Mouse (Mus musculus) hindbrain, embryonic 15.5 days (tissue): ENCODE data around the gene H2-Oa. TPM values are rescaled to one million over a fixed set of nuclear protein-coding genes. Genes with fewer than 3 reads are reported as not detected.
A peak's percentile ranks its signal among the peaks of the same experiment; 100 is the strongest.

Experiments
- ATAC-seq: fragments of 200-750 bp; cut with Nextera tagmentation; 2 replicates; pipeline ENCODE4 v1.8.0; 2017; ENCODE audit warnings: low read depth, moderate number of reproducible peaks, moderate TSS enrichment; ENCODE audit not compliant: low FRiP score
- H3K27ac ChIP-seq: fragments of 300-500 bp; sonication (generic); replicated peaks from 2 replicates; pipeline ENCODE4 v1.5.1; 2015; ENCODE audit warnings: mild to moderate bottlenecking, inconsistent platforms
- H3K27me3 ChIP-seq: fragments of 300-500 bp; sonication (generic); 2 replicates; pipeline ENCODE4 v1.6.1; 2015; ENCODE audit warnings: control low read depth, inconsistent platforms
- H3K36me3 ChIP-seq: fragments of 300-500 bp; sonication (generic); 2 replicates; pipeline ENCODE4 v1.6.1; 2015; ENCODE audit warnings: control low read depth, inconsistent platforms
- H3K4me1 ChIP-seq: fragments of 300-500 bp; sonication (generic); replicated peaks from 2 replicates; pipeline ENCODE4 v1.6.1; 2015; ENCODE audit warnings: control low read depth, inconsistent platforms
- H3K4me2 ChIP-seq: fragments of 300-500 bp; sonication (generic); 2 replicates; pipeline ENCODE4 v1.6.1; 2015; ENCODE audit warnings: moderate library complexity, mild to moderate bottlenecking, inconsistent platforms
- H3K4me3 ChIP-seq: fragments of 300-500 bp; sonication (generic); 2 replicates; pipeline ENCODE4 v1.5.1; 2015; ENCODE audit warnings: mild to moderate bottlenecking, inconsistent platforms
- H3K9ac ChIP-seq: fragments of 300-500 bp; sonication (generic); 2 replicates; pipeline ENCODE4 v1.6.1; 2015; ENCODE audit warnings: inconsistent platforms
- H3K9me3 ChIP-seq: fragments of 300-500 bp; sonication (generic); 2 replicates; pipeline ENCODE4 v1.6.1; 2016; ENCODE audit warnings: control low read depth, inconsistent platforms
- WGBS: fragments of 180-500 bp; shearing (Covaris S2); methylation state at CpG from one replicate; pipeline ENCODE4 v1.1.7; 2015; 5-methylcytosine and 5-hydroxymethylcytosine counted together
- polyA plus RNA-seq: library from polyadenylated mRNA; unstranded; fragments of >200 nt; fragmentation: Nextera tagmentation; extraction: Ambion mirVana; gene quantifications from 2 replicates; pipeline ENCODE4 v1.2.1, GENCODE M21; 2015

H2-Oa gene
- polyA plus RNA-seq, 1 experiment from 2014 or later: 0.14 TPM

DNA sequence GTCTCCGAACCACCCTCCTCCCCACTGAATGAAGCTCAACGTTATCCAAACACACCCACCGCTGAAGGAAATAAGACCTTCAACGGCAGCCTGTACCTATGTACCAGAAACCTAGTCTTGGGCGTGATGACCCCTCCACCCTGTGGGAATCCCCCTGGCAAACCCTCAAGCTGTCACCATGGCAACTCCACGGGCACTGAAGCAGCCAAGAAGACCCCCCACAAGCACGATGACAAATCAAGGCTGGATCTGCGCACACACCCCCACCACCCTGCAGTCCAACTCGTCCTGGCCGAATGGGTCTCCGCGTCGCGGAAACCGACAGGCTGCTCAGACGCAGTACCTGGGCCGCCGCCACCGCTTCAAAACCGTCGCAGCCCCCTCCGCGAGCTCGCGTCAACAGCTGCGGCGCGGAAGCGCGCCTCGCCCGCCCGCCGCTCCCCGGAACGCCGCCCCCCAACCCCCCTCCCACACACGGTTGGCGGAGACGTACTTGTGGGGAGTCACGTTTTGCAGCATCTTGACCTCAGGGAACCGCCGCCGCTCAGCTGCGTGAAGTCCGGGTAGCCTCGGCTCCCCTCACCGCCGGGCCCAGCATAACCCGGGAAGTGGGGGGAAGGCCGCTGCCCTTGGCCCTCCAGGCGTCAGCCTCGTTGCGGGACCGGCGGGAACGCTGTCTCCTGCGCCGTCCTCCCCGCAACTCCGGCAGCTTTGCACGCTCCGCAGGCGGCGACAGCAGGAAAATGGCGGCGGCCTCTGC, 26.2 kb downstream of the H2-Oa start:
- Histone ChIP-seq H3K4me1 (peaks cover 34% of the 10 kb centered on the region), H3K36me3 (peaks cover 36% of the 10 kb centered on the region)
- under 1% methylated on average over 63 of the region's 67 CpGs for WGBS

DNA sequence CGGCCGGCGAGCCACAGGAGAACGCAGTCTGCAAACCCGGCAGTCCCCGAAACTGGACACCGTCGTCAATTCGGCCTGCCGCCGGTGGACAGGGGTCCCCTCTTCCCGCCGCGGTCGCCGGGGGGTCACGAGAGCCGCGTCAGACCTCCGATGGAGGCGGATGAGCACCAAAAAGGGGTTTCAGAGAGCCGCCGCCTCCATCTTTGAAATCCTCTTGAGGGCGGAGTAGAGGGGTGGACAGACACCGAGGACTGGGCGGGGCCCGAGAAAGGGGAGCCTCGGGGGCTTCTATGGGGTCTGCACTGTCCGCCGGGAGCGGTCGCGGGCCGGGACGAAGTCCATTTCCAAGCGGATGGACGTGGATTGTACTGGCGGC, 26.7 kb downstream of the H2-Oa start:
- Histone ChIP-seq H3K27me3 (no peaks in the 10 kb centered on the region), H3K27ac (peak overlapping the region; percentile 100), H3K4me1 (peaks cover 39% of the 10 kb centered on the region), H3K9ac (peak overlapping the region; percentile 83), H3K9me3 (no peaks in the 10 kb centered on the region), H3K36me3 (peaks cover 30% of the 10 kb centered on the region), H3K4me3 (peak overlapping the region; percentile 70), H3K4me2 (peak overlapping the region; percentile 88)
- under 1% methylated on average over 38 of the region's 38 CpGs for WGBS
- no peak for ATAC-seq

More for the DNA sequence above, 26.2 kb downstream of the H2-Oa start:
- Histone ChIP-seq H3K27ac (peak overlapping the region; percentile 100), H3K4me2 (peak overlapping the region; percentile 88), H3K9ac (peak overlapping the region; percentile 83), H3K4me3 (peak overlapping the region; percentile 70), H3K9me3 (no peaks in the 10 kb centered on the region), H3K27me3 (no peaks in the 10 kb centered on the region)
- ATAC-seq: no peak

DNA sequence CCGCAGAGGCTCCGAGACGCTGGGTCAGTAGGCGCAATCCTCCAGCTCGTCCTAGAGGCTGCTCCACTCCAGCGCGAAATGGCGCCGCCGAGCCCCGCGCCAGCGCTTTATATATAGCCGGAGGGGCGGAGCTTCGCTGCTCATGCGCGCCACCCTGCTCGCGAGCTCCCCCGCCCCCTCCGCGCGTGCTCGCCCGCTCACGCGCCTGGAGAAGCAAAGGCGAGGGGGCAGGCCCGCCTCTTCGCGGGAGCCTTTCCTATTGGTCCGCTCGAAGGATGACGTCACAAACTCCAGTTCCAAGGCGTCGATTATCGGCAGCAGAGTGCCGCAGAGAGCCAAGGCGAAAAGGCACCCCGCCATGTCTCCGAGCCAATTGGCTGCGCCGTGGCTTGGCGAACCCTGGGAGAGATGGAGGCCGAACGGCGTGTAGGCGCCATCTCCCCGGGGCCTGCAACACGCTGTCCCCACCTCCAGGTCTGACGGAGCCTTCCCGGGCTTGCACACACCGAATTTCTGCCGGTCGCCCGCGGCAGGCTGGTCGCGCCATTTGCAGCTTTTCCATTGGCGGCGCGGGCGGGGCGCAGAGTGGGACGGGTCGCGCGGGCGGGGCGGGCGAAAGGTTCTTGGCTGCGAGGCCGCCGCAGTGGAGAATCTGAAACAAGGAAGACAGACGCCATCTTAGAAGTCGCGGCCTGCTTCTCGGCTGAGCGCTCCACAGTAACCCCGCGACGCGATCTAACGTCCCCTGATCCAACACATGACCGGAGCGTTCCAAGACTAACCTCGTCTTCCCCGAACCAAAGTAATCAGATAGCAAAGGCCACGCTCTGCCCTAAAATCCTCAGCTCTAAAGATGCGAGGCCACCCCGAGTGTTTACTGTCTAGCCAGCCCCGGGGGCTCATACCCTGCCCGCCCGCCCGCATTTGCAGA, 27.4 kb downstream of the H2-Oa start, which contains the start of gene H2-DMa:
Gene H2-DMa (plus strand): TSS at position 293 of the 931 bp plus-strand sequence.
- peak; percentile 86 for ATAC-seq
- Histone ChIP-seq H3K27me3 (no peaks in the 10 kb centered on the region), H3K9ac (peak within 1 kb of the TSS; percentile 93), H3K4me1 (peaks cover 44% of the 10 kb centered on the region), H3K27ac (peak within 1 kb of the TSS; percentile 100), H3K4me2 (peak within 1 kb of the TSS; percentile 88), H3K4me3 (peak within 1 kb of the TSS; percentile 70), H3K36me3 (peaks cover 24% of the 10 kb centered on the region), H3K9me3 (no peaks in the 10 kb centered on the region)
- WGBS: under 1% methylated on average over 90 of the region's 96 CpGs

DNA sequence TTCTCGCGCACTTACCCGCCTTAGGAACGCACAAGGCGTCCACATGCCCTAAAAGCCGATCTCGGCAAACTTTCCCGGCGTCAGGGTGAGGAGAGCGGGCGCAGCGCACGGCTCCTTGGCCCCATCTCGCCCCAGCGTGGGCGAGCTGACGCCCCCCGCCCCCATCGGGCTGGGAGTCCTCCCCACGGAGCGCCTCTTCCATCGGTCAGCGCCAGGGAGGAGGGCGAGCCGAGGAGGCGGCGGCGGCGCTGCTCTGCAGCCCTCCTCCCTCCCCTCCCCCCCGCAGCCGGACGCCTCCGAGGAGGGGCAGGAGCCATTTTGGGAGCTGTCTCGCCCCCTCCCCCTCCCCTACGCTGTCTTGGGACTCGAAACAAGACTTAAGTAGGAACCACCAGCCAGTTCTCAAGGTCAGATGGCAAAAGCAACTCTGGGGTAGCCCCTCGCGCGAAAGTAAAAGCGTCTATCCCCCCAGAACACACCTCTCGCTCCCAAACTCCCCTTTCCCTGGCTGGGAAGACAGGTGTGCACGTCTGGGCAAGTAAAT, 28.1 kb downstream of the H2-Oa start:
- Histone ChIP-seq H3K36me3 (peaks cover 16% of the 10 kb centered on the region), H3K4me3 (peak overlapping the region; percentile 70), H3K9me3 (no peaks in the 10 kb centered on the region), H3K9ac (peak overlapping the region; percentile 93), H3K4me1 (peaks cover 45% of the 10 kb centered on the region), H3K4me2 (peak overlapping the region; percentile 88), H3K27ac (peak overlapping the region; percentile 100), H3K27me3 (no peaks in the 10 kb centered on the region)
- ATAC-seq: 0 out of 2 replicates have a peak, but pooled peaks have one; percentile 2
- WGBS: under 1% methylated on average over 40 of the region's 42 CpGs

DNA sequence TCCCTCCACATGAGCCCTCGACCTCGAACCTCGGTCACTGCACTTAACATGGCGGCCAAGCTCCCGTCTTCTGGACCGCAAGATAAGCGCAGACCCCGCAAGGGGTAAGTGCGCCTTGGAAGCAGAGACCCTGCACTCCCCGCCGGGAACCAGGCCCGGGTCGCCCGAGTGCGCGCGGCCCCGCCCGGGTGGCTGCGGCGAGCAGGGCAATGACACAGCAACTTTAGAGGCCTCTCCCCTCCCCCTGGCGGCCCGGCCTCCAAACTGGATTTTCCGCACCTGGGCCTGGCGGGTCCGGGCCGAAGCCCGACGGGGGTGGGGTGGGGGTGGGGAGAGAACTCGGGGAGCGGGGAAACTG, 28.7 kb downstream of the H2-Oa start:
- no peaks in the 10 kb centered on the region for H3K9me3 ChIP-seq
- peak overlapping the region; percentile 100 for H3K27ac ChIP-seq
- H3K4me1 ChIP-seq: peaks cover 40% of the 10 kb centered on the region
- H3K4me2 ChIP-seq: peak overlapping the region; percentile 88
- H3K27me3 ChIP-seq: no peaks in the 10 kb centered on the region
- peak overlapping the region; percentile 93 for H3K9ac ChIP-seq
- H3K36me3 ChIP-seq: peaks cover 11% of the 10 kb centered on the region
- H3K4me3 ChIP-seq: peak overlapping the region; percentile 70
- ATAC-seq: peak; percentile 2; the same call in 1 of the 2 replicates
- WGBS: 1% methylated on average over 31 of the region's 31 CpGs

DNA sequence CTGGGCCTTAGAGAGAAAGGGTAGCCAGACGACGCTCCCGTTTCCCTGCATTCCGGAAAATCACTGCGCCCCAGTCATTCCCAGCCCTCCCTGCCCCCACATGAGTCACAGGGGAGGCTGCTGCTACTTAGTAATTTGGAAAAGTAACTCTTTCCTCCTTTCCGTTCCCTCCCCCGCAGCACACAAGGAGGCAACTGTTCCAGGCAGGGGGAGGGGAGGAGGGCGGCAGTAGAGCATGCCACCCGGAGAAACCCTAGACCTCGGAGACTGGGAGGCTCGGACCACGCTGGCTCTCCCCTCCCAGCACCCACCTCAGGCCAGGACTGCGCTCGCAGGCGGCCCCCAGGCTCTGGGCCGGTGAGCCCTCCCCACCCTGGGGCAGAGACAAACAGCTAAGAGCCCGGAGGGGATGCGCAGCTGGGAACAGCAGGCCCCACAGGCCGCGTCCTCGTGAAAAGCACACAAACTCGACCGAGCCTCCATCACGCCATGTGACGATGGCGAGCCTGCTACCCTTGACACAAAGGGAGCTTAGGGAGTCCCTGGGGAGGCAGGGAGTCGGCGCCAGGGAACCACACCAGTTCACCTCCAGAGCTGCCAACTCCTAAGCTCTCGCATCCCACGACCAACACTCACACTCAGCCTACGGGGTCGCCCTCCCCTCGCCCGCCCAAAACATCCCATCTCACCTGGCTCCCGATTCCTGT, 29.2 kb downstream of the H2-Oa start:
- Histone ChIP-seq H3K4me1 (peaks cover 36% of the 10 kb centered on the region), H3K4me3 (peak overlapping the region; percentile 70), H3K9ac (peak overlapping the region; percentile 93), H3K36me3 (peaks cover 7% of the 10 kb centered on the region; the same call in 1 of the 2 replicates), H3K9me3 (no peaks in the 10 kb centered on the region), H3K4me2 (peak overlapping the region; percentile 88), H3K27ac (peak overlapping the region; percentile 100), H3K27me3 (no peaks in the 10 kb centered on the region)
- ATAC-seq: peak; percentile 25
- WGBS: under 1% methylated on average over 31 of the region's 35 CpGs

DNA sequence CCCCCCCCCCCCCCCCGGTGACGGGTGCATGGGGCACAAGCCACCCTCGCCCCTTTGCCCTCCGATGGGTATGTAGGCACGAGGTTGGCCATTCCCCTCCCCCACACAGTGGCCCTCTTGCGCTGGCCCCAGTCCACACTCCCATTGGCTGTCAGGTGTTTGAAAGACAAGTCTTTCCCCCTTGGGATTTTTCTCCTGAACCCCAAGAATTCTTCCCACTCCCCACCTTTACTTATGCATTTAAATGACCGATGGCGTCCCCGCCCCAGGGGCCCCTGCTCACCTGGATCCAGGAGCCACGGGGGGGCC, 29.7 kb downstream of the H2-Oa start:
- Histone ChIP-seq H3K36me3 (peaks cover 2% of the 10 kb centered on the region; the same call in 1 of the 2 replicates), H3K4me3 (peak overlapping the region; percentile 70), H3K4me1 (peaks cover 34% of the 10 kb centered on the region), H3K4me2 (peak overlapping the region; percentile 88), H3K27me3 (no peaks in the 10 kb centered on the region), H3K9me3 (no peaks in the 10 kb centered on the region), H3K27ac (peak overlapping the region; percentile 100), H3K9ac (peak overlapping the region; percentile 93)
- 1% methylated on average over 10 of the region's 10 CpGs for WGBS
- no peak for ATAC-seq

DNA sequence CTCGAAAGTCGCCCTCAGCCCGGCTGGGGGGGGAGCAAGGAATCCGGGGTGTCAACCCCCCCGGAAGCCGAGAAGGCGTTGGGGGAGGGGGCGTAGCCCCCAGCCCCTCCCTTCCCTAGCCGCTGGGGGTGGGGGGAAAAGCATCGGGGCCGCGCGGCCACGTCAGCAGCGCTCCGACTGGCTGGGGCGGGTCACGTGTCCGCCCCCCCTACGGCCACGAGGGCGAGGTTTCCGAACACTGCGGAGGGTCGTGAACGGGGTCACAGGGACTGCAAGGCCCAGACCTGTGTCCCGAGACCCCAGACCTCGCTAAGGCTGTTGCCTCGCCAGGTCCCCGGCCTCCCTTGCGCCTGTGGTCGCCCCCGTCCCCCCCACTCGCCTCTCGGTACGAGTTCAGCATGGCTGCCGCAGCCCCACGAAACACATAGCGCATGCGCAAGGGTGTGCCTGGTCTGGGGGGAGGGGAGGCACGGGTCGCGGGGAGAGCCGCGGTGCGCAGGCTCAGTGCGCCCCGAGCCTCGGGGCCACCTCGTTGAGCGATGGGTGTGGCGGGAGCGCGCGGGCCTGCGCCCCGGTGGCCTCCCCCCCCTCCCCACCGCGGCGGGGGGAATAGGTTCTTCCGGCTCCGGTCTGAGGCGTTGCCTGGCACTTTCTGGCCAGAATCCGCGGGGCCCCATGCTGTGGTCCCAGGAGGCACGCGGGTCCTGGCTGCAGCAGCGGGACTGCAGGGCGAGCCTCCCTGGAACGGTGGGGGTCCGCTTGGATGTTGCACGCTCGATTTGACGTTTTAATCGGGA, 30.2 kb downstream of the H2-Oa start, which contains the start of gene Brd2:
Gene Brd2 (minus strand): TSS at position 447 of the 797 bp plus-strand sequence.
- ATAC-seq: peak; percentile 65
- Histone ChIP-seq H3K36me3 (no peaks in the 10 kb centered on the region), H3K4me1 (peaks cover 33% of the 10 kb centered on the region), H3K9ac (peak within 1 kb of the TSS; percentile 93), H3K4me3 (peak within 1 kb of the TSS; percentile 70), H3K27ac (peak within 1 kb of the TSS; percentile 100), H3K4me2 (peak within 1 kb of the TSS; percentile 88), H3K9me3 (no peaks in the 10 kb centered on the region), H3K27me3 (no peaks in the 10 kb centered on the region)
- WGBS: under 1% methylated on average over 70 of the region's 75 CpGs

DNA sequence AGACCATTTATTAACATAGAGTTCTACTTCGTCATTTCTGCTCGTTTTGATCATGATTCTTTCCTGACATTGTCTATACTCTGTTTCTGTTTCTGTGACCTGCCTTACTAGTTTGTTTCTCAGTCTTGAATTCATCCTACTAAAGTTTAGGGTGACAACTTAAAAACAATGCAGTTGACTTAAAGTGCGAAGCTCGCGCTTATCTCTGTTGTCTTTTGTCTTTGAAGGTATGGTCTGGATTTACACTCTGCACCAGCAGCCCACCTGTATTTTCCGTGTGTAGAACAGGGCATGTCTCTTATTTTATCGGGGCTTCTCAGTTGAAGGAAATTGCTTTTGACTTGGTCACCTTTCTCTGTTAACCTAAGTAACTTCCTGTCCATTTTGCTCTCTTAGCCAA, 31.0 kb downstream of the H2-Oa start:
- ATAC-seq: no peak
- H3K9me3 ChIP-seq: no peaks in the 10 kb centered on the region
- under 1% methylated on average over 7 of the region's 7 CpGs for WGBS

DNA sequence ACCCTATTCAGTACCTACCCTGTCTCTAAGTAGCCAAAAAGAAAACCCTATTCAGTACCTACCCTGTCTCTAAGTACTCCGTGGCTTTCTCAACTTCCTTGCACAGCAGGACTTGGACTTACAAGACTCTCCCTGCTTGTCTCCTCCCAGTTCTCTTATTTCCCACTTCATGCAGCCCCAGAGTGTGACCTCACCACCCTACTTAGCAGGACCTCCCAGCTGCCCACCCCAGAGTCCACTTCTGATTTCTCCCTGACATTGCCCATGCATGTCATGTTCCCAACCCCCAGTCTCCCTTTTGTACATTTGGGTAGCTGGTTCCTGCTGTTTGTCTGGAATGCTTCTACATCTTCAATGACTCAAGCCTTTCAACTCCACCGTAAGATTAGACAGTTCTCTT, 31.4 kb downstream of the H2-Oa start:
- Histone ChIP-seq H3K9me3 (no peaks in the 10 kb centered on the region), H3K4me2 (peak overlapping the region; percentile 88), H3K4me3 (peak overlapping the region; percentile 70), H3K27me3 (no peaks in the 10 kb centered on the region), H3K27ac (peak overlapping the region; percentile 100), H3K9ac (peak overlapping the region; percentile 93), H3K4me1 (peaks cover 30% of the 10 kb centered on the region), H3K36me3 (no peaks in the 10 kb centered on the region)
- 1% methylated on average over 2 of the region's 2 CpGs for WGBS
- ATAC-seq: no peak

More for the DNA sequence above, 31.0 kb downstream of the H2-Oa start:
- peak overlapping the region; percentile 88 for H3K4me2 ChIP-seq
- H3K27me3 ChIP-seq: no peaks in the 10 kb centered on the region
- peaks cover 27% of the 10 kb centered on the region for H3K4me1 ChIP-seq
- peak overlapping the region; percentile 100 for H3K27ac ChIP-seq
- no peaks in the 10 kb centered on the region for H3K36me3 ChIP-seq
- H3K9ac ChIP-seq: peak overlapping the region; percentile 93
- H3K4me3 ChIP-seq: peak overlapping the region; percentile 70
